Mouse (Mus musculus): Measurements from ENCODE around the gene Arhgdia. TPM values are rescaled to one million over a fixed set of nuclear protein-coding genes. Genes with fewer than 3 reads are reported as not detected.
A peak's percentile ranks its signal among the peaks of the same experiment; 100 is the strongest.

Gene Arhgdia
- polyA plus RNA-seq, 1 experiment from 2014 or later: 699 TPM

DNA sequence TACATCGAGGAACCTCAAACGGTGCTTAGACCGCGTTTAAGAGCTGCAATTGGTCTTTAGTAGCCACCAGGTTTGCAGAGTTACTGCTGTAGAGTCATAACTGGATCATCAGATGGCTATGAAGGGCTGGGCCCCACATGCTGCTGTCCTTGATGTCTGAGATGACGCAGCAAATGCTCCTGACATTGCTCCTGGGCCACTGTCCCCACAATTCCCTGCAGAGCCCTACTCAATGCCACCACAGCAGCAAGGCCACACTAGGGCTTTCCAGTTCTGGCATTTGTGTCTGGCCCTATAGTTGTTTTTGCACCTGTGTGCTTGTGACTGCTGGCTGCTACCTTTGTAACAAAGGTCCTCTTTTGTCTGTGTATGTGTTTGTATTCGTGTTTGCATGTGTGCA lies 41.4 kb upstream of the Arhgdia start:
- 88% methylated on average over 6 of the region's 6 CpGs for WGBS
- Histone ChIP-seq H3K36me3 (peaks cover 50% of the 10 kb centered on the region), H3K9me3 (no peaks in the 10 kb centered on the region), H3K4me3 (no peak overlapping the region), H3K4me2 (no peak overlapping the region), H3K4me1 (peaks cover 21% of the 10 kb centered on the region), H3K9ac (no peak overlapping the region), H3K27ac (no peak overlapping the region), H3K27me3 (no peaks in the 10 kb centered on the region)
- no peak for ATAC-seq (ENCODE audit: borderline replicate concordance, extremely low read depth, low FRiP score, low TSS enrichment)

DNA sequence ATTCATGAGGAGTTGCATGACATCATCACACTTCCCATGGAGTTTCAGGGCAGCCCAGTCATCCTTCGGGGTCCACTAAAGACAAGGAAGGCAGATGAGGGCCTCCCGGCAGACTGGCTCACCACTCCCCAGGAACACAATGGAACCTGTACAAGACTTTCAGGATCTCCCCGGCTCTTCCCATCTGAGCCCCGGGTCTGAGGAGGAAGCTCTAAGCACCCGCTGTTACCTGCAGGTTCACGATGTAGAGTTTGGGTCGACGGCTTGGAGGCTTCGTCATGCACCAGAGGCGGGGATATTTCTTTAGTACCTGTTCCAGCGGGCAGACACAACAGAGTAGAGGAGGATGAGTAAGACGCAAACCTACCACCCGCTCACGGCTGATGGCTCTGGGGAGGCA lies 38.8 kb upstream of the Arhgdia start:
- ATAC-seq (ENCODE audit: borderline replicate concordance, extremely low read depth, low FRiP score, low TSS enrichment): no peak
- no peak overlapping the region for H3K4me2 ChIP-seq
- WGBS: 90% methylated on average over 14 of the region's 14 CpGs
- peaks cover 43% of the 10 kb centered on the region for H3K36me3 ChIP-seq
- peaks cover 24% of the 10 kb centered on the region for H3K4me1 ChIP-seq
- no peak overlapping the region for H3K27ac ChIP-seq
- no peaks in the 10 kb centered on the region for H3K9me3 ChIP-seq
- no peak overlapping the region for H3K4me3 ChIP-seq
- H3K27me3 ChIP-seq: no peaks in the 10 kb centered on the region
- H3K9ac ChIP-seq: no peak overlapping the region

DNA sequence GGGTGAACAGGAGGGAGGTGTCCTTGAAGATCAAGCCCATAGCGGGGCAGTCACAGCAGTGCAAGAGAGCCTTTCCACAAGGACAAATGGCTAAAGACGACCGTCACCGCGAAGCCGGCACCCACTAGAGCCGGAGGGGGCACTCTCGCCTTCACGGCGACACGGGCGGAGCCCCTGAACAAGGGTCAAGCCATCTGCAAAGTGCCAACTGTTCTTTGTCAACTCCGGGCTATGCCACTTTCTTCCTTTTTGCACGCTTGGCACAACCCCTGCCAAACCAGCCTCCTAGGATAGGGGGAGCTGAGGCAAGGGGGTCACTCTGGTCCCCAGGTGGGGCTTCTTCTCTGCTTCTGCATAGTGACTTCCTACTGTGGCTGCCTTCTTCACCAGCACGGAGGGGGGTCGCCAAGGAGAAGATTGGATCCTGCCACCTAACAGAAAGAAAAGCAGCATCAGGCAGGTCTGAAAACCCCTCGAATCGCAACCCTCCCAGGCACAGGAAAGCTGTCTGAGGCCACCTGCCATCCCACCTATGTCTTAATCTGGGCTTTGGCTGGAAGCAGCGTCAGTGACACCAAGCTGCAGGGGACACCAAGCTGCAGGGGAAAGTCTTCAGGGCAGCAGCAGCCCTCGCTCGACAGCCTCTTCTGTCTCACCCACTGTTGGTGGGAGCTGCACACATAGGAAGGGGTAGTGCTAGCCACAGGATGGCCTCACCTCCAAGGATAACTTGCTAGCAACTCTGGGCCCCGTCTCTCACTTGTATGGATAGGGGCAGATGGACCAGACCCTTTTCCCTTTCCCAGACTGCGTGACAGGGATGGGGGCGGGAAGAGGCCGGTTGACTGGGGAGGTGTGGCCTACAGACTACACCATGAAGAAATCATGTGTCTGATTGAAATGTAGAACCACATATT lies 37.5 kb upstream of the Arhgdia start:
- Histone ChIP-seq H3K4me2 (no peak overlapping the region), H3K27me3 (no peaks in the 10 kb centered on the region), H3K4me3 (no peak overlapping the region), H3K4me1 (peaks cover 18% of the 10 kb centered on the region), H3K9ac (no peak overlapping the region), H3K36me3 (peaks cover 52% of the 10 kb centered on the region), H3K27ac (no peak overlapping the region), H3K9me3 (no peaks in the 10 kb centered on the region)
- 87% methylated on average over 25 of the region's 25 CpGs for WGBS
- ATAC-seq (ENCODE audit: borderline replicate concordance, extremely low read depth, low FRiP score, low TSS enrichment): no peak

DNA sequence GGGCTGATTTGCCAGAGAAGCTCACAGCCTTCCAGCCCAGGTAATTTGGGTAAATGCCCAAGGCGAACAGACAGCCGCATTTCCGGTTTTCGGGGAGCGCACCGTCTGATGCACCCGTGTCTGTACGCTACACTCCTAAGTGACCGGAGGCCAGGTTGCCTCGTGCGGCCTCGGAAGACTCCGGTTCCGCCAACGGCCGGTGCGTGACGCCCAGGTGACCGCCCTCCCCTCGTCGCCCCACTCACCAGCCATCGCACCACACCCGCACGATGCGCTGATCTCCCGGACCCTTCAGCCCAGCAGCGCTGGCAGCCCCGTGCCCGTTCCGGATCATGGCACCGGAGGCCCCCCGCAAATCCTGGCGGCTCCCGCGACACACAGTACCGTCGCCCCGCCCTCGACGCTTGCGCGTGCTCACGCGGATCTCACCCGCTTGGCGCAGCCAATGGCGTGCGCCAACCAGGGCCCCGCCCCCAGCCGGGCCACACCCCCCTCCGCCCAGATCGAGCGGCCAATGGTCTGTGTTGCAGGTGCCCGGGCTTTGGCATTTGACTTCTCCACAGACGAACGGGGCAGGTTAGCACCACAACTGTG lies 36.2 kb upstream of the Arhgdia start, which contains the start of gene Pcyt2:
Gene Pcyt2, minus strand, starts transcription at position 418 of the 594 bp plus-strand sequence.
- peak within 1 kb of the TSS; percentile 86 for H3K9ac ChIP-seq
- peak within 1 kb of the TSS; percentile 95 for H3K4me3 ChIP-seq
- no peaks in the 10 kb centered on the region for H3K27me3 ChIP-seq
- no peaks in the 10 kb centered on the region for H3K9me3 ChIP-seq
- H3K27ac ChIP-seq: peak within 1 kb of the TSS; percentile 68
- peak within 1 kb of the TSS; percentile 89 for H3K4me2 ChIP-seq
- peaks cover 14% of the 10 kb centered on the region for H3K4me1 ChIP-seq
- under 1% methylated on average over 56 of the region's 56 CpGs for WGBS
- H3K36me3 ChIP-seq: peaks cover 52% of the 10 kb centered on the region
- peak; percentile 92 for ATAC-seq (ENCODE audit: borderline replicate concordance, extremely low read depth, low FRiP score, low TSS enrichment)

DNA sequence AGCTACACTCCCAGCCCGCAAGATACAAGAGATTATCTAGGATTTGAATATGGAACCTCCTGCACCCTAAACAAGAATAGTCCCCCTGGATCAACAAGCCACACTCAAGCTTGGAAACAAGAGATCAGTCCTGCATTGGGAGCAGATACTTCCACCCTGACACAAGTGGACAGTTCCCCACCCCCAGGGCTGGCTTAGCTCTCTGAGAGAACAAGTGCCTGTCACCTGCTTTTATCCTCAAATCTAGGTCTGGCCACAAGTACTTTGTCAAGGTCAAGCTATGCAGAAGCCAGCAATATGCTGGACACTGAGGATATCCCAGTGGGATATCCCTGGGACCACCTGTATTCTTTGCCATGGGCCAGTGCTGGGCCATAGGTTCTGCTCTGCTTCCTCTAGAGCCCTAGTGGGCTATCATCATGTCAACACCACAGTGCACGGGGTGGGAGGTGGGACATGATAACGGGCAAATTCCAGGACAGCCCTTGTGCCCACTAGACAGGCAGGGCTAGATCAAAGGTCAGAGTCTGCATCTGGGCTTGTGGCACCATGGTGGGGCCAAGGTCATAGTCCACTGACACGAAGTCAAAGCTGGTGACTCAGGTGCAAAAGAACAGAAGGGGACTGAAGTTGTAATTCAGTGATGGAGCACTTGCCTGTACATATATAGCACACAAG lies 35.3 kb upstream of the Arhgdia start:
- Histone ChIP-seq H3K4me1 (peaks cover 14% of the 10 kb centered on the region), H3K9me3 (no peaks in the 10 kb centered on the region), H3K4me3 (peak overlapping the region; percentile 95), H3K27ac (no peak overlapping the region), H3K36me3 (peaks cover 57% of the 10 kb centered on the region), H3K27me3 (no peaks in the 10 kb centered on the region), H3K9ac (peak overlapping the region; percentile 86), H3K4me2 (peak overlapping the region; percentile 89)
- WGBS: 38% methylated on average over 4 of the region's 4 CpGs
- ATAC-seq (ENCODE audit: borderline replicate concordance, extremely low read depth, low FRiP score, low TSS enrichment): no peak

DNA sequence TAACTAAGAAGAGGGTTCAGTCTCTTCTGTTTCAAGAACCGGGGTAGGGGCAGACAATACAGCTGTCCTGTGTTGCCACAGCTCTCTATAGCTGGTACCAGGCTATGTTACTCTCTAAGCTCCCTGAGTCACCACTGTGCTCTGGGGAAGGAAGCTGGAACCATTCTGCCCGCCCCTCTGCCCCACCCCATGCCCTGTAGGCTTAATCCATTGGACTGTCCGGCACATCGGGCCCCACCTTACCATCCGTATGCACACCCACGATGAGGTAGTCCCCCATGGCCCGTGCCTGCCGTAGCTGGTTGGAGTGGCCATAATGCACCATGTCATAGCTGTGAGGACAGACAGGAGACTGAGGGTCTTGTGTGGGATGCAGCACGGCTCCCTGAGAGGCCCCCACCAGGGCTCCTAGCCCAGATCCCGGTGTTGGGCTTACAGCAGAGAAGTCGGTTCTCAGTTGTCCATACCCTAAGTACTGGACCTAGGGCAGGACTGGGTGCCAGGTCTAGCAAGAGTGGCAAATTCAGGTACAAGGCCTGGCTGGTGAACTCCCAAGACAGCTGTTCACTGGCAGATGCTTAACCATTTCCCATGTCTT lies 34.3 kb upstream of the Arhgdia start:
- H3K27ac ChIP-seq: no peak overlapping the region
- H3K36me3 ChIP-seq: peaks cover 62% of the 10 kb centered on the region
- no peak overlapping the region for H3K4me2 ChIP-seq
- no peaks in the 10 kb centered on the region for H3K9me3 ChIP-seq
- no peaks in the 10 kb centered on the region for H3K27me3 ChIP-seq
- WGBS: 90% methylated on average over 11 of the region's 11 CpGs
- H3K9ac ChIP-seq: no peak overlapping the region
- peaks cover 14% of the 10 kb centered on the region for H3K4me1 ChIP-seq
- no peak for ATAC-seq (ENCODE audit: borderline replicate concordance, extremely low read depth, low FRiP score, low TSS enrichment)
- no peak overlapping the region for H3K4me3 ChIP-seq

DNA sequence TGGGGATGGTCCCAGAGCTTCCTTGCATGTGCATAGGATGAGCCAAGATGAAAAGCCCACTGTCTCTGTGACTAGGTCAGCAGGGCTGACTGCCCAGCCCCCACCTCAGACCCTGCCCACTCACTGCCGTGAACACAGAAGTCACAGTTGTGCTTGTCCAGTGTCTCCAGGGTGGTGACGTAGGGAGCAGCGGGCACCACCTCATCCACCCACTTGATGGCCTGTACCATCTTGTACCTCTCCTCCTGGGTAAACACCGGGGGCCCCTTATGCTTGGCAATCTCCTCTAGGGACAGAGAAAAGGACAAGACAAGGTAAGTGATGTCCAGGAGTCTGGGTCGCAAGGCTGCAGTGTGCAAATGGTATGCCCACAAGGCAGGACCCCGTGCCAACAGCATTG lies 33.7 kb upstream of the Arhgdia start:
- 90% methylated on average over 6 of the region's 6 CpGs for WGBS
- no peaks in the 10 kb centered on the region for H3K9me3 ChIP-seq
- H3K27me3 ChIP-seq: no peaks in the 10 kb centered on the region
- no peak for ATAC-seq (ENCODE audit: borderline replicate concordance, extremely low read depth, low FRiP score, low TSS enrichment)
- H3K4me3 ChIP-seq: no peak overlapping the region
- no peak overlapping the region for H3K27ac ChIP-seq
- peaks cover 14% of the 10 kb centered on the region for H3K4me1 ChIP-seq
- H3K9ac ChIP-seq: no peak overlapping the region
- peaks cover 59% of the 10 kb centered on the region for H3K36me3 ChIP-seq
- no peak overlapping the region for H3K4me2 ChIP-seq

DNA sequence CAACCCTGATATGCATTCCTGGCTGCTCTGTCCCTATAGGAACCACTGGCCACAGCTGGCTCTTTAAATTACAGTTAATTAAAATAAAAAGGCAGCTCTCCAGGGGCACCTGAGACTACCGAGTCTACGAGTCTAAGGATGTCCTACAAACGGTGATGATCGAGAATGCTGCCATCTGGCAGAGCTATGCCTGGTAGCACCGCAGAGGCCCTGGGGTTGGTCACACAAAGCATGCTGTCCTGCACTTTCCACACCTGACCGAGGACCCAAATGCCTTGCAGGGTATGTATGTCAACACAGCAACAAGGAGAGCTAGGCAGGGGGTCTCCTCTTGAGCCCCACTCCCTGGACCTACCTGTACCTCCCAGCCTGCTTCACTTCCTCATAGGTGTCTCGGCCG lies 32.6 kb upstream of the Arhgdia start:
- 84% methylated on average over 8 of the region's 8 CpGs for WGBS
- ATAC-seq (ENCODE audit: borderline replicate concordance, extremely low read depth, low FRiP score, low TSS enrichment): no peak
- Histone ChIP-seq H3K4me1 (peaks cover 18% of the 10 kb centered on the region), H3K9ac (no peak overlapping the region), H3K27me3 (0 out of 2 replicates have a peak, but pooled peaks cover 4% of the 10 kb centered on the region), H3K9me3 (no peaks in the 10 kb centered on the region), H3K4me2 (no peak overlapping the region), H3K36me3 (peaks cover 48% of the 10 kb centered on the region), H3K27ac (no peak overlapping the region), H3K4me3 (no peak overlapping the region)

DNA sequence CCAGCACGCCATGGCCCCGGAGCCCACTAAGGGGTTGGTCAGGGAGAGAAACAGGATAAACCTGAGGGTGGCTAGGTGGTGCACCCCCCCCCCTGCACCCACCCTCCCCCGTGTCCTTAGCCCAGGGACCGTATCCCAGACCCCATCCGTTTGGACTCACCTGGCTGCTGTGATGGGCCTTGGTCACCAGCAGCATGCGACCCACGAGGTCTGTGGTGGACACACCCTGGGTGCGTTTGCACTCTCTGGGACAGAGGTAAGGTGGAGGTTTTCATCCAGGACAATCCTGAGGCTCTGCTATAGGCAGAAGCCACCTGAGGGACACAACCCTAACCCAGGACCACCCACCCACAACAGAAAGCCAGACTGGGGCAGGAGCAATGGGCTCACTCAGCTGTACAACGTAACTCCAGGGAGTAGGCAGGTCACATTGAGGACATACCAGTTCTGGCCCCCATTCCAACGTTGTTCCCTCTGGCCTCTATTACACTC lies 32.1 kb upstream of the Arhgdia start:
- ATAC-seq (ENCODE audit: borderline replicate concordance, extremely low read depth, low FRiP score, low TSS enrichment): no peak
- H3K9me3 ChIP-seq: no peaks in the 10 kb centered on the region
- no peak overlapping the region for H3K4me2 ChIP-seq
- H3K4me1 ChIP-seq: peaks cover 23% of the 10 kb centered on the region
- H3K4me3 ChIP-seq: no peak overlapping the region
- WGBS: 85% methylated on average over 9 of the region's 10 CpGs
- peaks cover 43% of the 10 kb centered on the region for H3K36me3 ChIP-seq
- no peak overlapping the region for H3K27ac ChIP-seq
- no peak overlapping the region for H3K9ac ChIP-seq
- H3K27me3 ChIP-seq: 0 out of 2 replicates have a peak, but pooled peaks cover 9% of the 10 kb centered on the region

DNA sequence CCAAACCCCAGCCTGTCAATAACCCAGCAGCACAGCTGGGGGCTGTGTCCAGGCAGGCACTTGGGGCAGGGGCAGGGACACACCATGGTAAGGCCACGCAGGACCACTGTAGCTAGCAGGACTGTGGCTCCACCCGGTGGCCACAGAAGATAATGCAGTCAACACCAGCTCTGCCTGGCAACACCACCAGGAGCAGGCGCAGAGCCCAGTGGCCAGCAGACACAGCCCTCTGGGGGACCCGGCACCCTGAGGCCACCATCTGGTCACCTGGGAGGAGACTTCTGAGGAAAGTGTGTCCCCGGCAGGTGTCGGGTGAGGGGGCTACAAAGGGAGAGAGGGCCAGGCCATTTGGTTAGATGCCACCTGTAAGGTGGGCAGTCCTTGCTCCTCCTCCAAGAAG lies 31.3 kb upstream of the Arhgdia start:
- Histone ChIP-seq H3K4me1 (peaks cover 27% of the 10 kb centered on the region), H3K9me3 (no peaks in the 10 kb centered on the region), H3K9ac (no peak overlapping the region), H3K27me3 (0 out of 2 replicates have a peak, but pooled peaks cover 10% of the 10 kb centered on the region), H3K4me3 (no peak overlapping the region), H3K36me3 (peaks cover 37% of the 10 kb centered on the region), H3K4me2 (no peak overlapping the region), H3K27ac (no peak overlapping the region)
- no peak for ATAC-seq (ENCODE audit: borderline replicate concordance, extremely low read depth, low FRiP score, low TSS enrichment)
- WGBS: 36% methylated on average over 6 of the region's 6 CpGs

DNA sequence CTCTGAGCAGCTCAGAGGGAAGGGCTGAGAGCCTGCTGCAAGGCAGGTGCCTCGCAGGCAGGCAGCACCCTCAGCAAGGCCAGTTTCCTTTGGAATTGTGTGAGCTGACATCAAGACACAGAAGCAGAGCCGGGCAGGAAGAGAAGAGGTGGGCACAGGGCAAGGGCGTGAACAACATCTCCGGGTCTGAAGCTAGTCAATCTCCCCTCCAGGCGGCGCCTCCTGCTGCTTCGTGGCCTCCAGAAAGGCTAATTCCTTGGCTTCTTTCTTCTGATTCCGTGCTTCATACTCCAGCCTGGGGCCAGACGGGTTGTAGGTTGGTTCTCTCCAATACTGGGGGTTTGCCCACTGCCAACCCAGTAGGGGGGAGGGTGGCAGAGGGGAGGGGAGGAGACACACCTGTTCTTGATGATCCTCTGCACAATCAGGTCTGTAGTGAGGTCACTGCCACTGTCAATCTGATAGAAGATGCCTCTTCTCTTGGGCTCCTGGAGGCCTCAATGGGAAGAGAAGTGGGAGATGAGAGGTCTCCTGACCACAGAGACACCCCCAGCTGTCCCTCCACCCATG lies 29.1 kb upstream of the Arhgdia start:
- Histone ChIP-seq H3K27ac (no peak overlapping the region), H3K36me3 (peaks cover 41% of the 10 kb centered on the region), H3K4me1 (peaks cover 26% of the 10 kb centered on the region), H3K9me3 (no peaks in the 10 kb centered on the region), H3K4me3 (no peak overlapping the region), H3K4me2 (no peak overlapping the region), H3K9ac (no peak overlapping the region), H3K27me3 (0 out of 2 replicates have a peak, but pooled peaks cover 10% of the 10 kb centered on the region)
- 85% methylated on average over 9 of the region's 9 CpGs for WGBS
- ATAC-seq (ENCODE audit: borderline replicate concordance, extremely low read depth, low FRiP score, low TSS enrichment): no peak

All from lung, embryonic 15.5 days (tissue).